Mouse (Mus musculus) CH12F3 (cell line): ENCODE data around the gene Gse1.
"Not testable (repeated sequence)": the region's sequence is repeated elsewhere in the genome, so short reads cannot be mapped to it uniquely, and the experiment has no call there.

ENCODE experiments used
- in situ Hi-C: fragments of 300-500 bp; cut with MboI; formaldehyde crosslinking; loops from 2 replicates; pipeline ENCODE4 v1.14.3; 2020; ENCODE audit warnings: low sequenced_read_pairs

Gse1 gene

DNA sequence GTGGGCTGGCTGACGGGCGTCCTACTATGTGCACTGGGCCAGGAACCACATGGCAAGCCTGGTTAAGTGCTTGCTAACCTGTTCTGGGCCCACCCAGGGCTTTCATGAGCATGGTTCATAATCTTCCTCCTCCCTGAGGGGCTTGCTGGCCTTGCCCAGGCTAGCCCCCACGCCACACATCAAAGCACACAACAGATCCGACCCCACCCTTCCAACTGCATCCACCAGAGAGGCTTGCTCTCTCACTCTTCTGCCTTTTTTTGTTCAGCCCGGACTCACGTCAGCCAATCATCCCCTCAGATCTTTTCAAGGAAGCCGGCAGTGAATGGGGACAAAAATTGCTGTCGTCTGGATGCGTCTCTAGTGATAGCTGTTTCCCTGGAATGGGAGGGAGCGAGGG is 112.9 kb downstream of the Gse1 start:
- in situ Hi-C loops = no loop called here

DNA sequence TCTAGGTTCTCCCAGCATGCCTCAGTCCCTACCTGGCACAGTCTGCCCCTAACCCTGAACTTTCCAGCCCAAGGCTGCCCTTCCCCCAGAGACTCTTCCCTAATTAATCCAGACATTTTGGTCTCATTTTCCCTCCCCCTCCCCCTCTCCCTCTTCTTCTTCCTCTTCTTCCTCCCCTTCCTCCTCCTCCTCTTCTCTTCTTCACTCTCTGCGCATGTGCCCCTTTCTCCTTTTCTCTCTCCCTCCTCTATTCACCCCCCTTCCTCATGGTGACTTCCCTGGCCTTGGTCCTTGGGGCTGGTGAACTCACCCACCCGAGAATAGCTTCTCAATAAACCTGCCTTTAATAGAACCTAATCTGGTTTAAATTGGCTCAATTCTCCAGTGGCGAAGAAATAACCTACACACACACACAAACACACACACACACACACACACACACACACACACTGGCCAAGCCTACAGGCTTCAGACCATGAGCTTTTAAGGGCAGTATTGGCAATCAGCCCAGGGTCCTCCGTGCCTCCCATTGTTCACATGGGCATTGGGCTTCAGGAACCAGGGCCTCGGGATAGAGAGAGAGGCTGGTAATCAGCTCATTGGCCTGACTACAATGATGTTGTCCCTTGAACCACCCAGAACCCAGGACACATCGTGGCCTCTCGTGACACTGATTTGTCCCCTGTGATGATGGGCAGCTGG is 114.7 kb downstream of the Gse1 start:
- in situ Hi-C loops = no loop called here

DNA sequence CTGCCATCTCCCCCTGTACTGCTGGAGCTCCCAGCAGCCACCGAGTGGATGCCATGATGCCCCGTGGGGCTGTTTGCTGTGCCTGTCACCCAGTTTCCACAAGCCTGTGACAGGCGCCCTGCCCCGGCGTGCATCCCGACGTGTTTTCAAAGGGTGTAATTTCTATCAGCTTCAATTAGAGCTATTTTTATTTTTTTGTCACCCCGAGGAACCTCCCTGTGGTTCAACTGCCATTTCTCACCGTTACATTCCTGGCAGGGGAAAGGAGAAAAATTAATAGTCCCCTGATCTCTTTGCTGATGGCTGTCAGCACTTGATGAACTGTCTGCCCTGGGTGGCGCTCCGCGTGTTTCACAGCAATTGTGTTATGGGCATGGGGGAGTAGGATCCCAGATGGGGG is 115.3 kb downstream of the Gse1 start:
- in situ Hi-C loops = no loop called here

DNA sequence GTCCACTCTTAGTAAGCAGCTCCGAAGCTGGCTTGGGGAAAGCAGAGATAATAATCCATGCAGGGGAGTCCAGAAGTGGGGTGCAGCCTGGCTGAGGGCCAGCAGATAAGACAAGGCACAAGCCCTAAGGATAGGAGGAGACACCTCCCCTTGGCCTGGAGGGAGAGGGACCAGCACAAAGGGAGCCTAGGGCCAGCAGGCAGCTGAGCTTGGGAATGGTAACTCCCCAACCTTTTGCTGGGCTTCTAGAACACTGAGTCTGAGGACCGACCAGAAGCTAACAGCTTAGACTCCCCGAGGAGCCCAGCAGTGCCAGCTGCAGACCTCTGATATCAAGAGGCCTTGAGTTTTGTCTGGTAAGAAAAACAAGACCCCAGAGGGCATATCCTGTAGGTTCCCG is 115.9 kb downstream of the Gse1 start:
- in situ Hi-C loops = no loop called here

DNA sequence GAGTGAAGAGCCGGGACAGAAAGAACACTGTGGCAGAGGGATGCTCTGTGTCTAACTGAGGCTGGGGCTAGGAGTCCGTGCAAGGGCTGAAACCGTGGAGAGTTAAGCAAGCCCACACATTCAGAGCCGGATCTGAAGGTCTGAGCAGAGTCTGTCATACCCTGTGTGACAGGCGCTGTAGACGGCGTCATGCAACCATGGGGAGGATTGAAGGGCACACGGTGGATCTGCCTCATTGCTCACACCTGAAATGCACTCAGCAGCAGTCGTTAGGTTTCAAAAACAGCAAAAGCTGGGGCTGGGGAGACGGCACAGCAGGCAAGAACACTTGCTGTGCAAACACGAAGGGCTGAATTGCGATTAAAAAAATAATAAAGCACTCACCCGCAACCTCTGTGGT is 116.3 kb downstream of the Gse1 start:
- in situ Hi-C loops = no loop called here

DNA sequence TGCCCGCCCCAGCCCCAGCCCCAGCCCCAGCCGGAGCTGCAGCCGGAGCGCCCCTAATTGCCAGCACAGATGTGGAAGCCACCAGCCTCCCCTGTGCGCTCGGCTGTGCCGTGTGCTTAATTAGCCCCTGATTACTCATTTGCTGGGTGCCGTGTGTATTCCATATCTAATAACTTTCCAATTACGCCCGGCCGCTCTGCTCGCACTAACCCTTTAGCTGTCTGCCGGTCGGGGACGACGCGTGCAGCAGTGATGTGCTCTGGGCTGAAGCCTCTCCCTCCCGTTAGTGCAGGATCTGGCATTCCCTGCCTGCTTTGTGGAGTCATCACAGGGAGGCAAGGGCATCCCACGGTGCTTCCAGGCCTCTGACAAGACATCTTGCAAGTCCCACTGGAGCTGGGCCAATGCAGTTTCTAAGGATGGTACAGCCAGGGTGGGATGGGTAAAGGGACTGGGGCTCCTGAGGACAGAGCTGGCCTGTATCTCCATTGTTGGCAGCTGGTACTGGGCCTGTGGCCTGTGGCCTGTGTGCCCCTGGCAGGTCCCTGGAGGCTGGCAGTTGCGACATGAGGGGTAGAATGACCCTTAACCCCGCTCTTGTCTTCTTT is 119.6 kb downstream of the Gse1 start:
- in situ Hi-C loops = no loop called here

DNA sequence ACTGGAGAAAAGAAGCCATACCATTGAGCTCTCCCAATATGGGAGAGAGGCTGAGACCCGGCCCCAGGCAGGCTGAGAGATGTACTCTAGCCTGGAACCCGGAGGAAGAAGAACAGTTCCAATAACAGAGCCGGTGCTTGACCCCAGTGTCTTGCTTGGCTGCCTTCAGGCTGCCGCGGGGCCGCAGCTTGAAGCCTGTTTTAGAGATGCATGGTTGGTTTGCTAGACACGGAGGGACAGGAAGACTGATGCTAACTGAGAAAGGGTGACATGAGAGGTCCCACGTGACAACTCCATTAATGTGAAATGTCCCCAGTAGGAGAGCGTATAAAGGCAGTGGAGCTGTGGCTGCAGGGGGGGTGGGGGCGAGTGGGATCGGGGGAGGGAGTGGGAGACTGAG is 120.7 kb downstream of the Gse1 start:
- in situ Hi-C loops = no loop called here

DNA sequence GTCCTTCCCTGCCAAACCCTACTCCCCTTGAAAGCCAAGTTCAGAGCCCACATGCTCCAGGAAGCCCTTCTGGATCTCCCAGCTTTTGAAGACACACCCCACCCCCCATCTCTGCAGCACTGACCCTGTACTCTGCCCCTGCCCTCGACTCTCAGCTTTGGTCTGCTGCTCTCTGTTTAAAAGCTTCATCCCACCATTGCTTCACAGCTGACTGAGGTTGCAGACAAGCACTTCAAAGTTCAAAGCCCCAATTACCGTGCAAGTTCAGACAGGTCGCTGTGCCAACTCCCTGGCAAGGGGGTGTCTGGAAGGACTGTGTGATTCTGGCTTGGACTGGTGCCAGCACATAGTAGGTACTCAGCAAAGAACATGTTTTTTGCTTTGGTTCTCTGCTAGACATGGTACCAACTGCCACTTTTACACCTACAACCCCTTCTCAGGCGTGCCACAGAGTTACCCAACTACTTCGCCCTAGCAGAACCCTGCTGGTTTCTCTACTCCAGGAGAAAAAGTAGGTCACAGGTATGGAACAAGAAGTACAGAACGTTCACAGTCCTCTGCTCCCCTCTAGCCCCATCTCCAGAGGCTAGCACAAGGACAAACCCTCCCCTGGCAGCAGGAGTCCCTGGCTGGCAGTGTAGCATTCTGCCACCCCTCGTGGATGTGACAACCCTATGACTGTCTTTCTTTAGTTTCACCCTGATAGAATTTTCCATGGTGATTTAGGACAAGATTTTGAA is 123.2 kb downstream of the Gse1 start:
- in situ Hi-C loops = no loop called here

DNA sequence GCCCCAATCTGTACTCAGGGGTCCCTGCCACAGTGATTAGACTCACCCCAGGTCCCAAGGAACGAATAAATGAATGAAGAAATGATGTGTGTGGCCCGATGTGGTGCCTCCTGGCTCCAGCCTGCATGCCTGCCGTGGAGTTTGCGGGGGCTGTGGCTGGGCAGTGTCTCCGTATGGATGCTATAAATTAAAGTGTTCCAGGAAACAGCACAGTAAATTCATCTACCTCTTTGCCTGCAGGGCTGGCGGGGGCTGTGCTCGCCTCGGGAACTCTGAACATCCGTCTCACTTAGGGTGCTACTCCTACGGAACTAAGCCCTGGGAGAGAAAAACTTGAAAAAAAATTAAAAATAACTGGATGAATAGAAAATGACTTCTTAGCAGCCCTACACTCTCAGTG is 123.8 kb downstream of the Gse1 start:
- in situ Hi-C loops = no loop called here

DNA sequence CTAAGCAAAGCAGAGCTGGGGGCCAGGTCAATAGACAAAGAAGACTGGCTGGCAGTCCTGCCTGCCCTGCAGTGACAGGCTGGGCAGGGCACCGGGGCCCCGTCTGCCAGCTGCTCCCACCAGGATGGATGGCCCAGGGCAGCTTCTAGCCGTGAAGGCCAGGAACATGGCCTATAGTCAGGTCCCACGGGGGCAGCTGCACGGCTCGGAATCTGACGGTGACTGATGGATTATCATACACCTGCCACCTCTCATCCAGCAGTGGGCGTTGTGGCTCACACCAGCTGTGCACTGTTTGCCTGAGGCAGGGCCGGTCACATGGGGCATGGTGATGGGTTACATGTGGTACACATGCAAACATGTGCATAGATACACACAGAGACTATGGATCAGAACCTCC is 127.8 kb downstream of the Gse1 start:
- in situ Hi-C loops = no loop called here

DNA sequence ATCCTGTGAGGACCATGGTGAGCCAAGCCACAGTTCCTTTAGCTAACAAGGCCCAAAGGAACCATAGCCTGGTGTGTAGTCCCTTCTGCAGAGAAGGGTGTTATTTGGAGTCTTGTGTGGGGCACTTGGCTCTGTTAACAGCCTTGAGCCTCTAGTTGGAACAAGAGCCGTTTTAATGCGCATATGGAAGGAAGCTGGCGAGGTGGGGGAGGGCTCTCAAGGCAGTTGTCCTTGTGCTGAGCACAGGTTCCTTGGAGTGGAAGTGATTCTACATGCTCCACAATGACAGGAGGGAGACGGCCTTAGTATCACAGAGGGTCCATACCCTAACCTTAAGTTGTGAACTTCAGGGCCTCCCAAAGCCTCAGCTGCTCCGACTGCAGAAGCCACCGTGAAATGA is 129.2 kb downstream of the Gse1 start:
- in situ Hi-C loops = no loop called here

DNA sequence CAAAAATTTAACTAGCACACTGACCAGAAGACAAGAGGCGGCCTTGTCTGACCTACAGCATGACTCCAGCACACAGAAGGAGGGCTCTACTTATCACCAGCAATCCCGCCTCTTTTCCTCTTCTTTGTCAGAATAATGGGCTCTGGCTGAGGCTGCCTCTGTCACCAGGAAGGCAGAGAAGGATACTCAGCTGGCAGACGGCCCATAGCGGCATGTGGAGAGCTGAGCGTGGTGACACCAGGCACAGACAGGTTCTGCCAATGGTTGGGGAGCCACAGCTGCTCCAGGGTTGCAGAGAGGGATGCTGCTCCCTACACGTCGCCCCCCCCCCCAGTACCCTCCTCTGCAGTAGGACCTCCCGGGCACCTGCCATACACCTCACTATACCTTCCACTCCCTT is 133.0 kb downstream of the Gse1 start:
- in situ Hi-C loops = no loop called here

DNA sequence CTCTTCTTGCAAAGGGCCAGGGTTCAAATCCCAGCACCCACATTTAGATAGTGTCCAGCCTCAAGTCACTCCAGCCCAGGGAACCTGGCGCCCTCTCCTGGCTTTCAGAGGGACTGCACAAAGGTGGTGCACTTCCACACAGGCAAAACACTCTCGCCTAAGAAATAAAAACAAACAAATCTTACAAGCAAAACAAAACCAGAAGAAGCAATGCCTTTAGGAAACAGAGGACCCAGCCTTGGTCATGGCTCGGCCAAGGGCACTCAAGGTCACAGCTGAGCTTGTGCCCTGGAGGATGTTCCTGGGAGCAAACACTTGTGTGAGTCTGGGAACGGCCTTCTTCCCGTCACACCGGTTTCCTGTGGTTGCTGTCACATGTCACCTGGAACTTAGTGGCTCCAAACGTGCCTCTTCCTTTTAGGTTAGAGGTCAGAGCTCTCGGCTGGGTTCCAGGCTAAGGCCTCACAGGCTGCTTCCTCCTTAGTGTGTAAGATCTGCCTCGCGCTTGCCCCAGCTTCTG is 135.4 kb downstream of the Gse1 start:
- in situ Hi-C loops = no loop called here

DNA sequence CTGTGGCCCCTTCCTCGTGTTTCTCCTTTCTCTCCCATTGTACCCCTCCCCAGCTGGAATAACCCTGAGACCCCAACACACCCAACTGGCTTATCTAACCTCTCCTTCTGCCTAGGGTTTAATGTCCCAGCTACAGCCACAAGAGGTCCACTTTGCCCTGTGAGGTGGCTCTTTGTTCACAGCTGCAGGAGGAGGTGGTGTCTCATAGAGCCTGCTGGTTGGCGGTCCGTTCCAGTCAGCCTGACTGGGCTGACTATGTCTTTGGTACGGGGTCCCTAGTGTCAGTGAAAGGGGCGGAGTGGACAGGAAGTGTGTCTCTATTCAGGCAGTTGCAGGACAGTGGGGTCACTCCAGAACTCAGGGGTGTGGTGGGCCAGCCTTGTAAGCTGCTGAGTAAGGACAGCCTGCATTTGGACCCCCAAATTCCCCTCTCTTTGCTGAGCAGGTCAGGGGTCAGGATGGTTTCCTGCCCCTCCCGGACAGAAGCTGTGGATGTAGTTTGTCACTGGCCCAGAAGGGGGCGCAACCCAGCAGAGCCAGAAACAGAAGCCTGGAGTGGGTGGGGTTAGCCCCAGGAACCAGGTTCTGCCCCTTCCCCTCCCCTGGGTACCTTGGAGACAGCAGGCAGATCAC is 136.0 kb downstream of the Gse1 start:
- in situ Hi-C loops = no loop called here

DNA sequence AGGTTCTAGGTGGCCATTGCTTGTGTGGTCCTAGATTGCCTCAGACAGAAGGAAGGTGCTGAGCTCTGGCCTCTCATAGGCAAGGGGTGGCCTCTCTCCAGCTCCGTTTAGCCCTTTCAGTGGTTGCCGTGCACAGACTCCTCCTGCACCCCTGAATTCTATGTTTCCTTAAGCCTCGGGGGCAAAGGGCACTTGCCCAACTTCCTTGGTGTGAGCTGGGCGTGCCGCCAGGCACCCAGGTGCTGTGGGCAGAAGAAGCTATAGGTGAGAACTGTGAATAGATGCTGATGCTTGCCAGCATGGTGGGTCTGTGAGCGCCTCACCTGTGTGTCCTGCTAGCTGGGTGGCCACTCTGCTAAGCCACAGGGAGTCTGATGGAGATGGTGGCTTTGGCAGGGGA is 138.6 kb downstream of the Gse1 start:
- in situ Hi-C loops = no loop called here

DNA sequence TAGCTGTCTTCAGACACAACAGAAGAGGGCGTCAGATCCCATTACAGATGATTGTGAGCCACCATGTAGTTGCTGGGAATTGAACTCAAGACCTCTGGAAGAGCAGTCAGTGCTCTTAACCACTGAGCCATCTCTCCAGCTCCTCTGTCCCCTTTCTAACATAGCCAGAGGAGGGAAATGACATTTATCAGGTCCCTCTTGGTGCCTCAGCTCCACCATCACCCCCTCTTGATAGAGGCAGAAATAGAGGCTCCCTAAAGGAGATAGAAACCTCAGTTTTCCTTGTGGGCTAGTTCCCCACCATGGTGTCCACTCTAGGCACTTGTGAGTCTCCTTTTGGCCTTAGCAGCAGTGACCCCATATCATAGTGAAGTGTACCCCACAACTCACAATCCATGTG is 139.9 kb downstream of the Gse1 start:
- in situ Hi-C loops = not testable (repeated sequence)

DNA sequence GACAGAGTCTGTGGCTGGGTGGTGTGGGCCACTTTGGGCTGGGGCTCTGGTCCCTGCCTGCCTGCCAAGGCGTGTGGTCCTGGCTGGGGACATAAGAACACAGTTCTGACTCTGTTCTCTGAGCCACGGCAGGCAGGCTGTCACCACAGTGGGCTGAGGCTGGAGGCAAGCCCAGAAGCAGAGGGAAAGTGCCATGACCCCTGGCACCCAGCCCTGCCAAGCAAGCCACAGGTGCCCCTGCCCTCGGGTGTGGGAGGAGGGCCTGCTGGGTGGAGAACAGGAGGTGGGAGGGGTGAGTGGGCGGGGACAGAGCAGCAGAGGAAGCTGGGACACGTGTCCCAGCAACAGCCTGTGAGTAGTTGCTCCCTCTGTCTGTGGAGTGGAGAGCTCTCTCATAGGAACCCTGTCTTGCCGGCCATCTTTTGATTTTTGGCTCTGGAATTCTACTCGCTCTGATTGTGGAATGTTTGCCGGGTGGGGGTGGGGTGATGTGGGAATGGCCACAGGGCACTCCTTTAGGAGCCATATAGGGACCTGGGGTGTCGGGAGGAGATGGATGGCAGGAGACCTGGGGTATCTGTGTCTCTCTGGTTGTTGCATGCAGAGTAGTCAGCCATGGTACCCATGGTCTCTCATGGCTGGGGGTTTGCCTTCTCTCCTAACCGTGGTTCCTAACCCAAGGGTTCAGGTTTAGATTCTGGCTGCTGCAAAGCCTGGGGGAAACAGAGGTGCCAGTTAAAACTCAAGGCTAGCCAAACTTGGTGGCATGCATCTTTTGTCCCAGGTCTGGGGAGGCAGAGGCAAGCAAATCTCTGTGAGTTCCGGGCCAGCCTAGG is 140.8 kb downstream of the Gse1 start:
- in situ Hi-C loops = no loop called here

DNA sequence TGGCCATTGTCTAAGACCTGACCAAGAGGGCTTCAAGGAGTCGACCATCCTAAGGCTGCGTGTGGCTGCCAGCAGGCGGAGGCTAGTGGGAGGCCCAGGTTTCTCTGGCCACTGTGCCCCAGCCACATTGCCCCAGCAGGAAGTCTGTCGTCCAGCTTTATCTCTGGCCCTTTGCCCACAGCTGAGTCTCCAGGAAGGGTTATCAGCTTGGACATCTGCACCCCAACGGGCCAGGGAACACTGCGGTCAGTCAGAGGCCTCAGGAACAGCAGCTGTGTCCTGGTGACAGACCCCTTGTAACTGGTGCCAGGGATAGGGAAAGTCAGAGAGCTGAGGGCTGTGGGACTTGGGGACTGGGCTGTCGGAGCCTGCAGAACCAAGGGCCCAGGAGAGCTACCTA is 141.7 kb downstream of the Gse1 start:
- in situ Hi-C loops = no loop called here

DNA sequence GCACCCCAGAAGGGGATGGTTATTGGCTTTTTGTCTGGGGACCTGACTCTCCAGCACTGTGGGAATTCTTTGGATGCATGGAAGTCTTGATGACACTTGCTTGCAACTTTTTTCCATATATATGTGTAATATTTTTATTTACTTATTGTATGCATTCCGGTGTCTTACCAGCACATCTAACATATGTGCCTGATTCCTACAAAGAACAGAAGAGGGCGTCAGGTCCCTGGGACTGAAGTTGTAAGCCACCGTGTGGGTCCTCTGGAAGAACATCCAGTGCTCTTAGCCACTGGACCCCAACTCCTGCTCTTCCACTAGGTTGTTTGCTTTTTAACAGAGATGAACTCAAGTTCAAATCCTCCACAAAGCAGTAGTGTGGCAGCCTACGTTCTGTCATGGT is 142.2 kb downstream of the Gse1 start:
- in situ Hi-C loops = no loop called here

DNA sequence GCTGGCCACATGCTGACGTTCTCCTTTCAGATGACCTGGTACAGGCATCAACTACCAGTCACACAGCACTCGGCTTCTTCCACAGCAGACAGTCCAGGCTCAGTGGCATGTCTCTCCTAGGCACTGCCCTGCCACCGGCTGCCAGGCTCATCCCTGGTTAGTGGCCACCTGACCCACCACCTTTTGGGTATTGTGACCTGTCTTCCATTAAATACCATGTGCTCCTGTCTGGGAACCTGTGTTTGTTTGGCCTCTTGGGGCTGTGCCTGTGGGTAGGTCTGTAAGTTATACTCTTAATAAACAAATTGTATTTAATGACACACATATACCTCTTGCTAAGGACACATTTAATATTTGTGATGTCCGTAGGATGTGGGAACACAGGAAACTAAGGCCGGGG is 142.9 kb downstream of the Gse1 start:
- in situ Hi-C loops = no loop called here
